Mouse (Mus musculus) frontal cortex, postnatal 14 days (tissue): ENCODE results near the gene Cadps2.

Experiments used
- DNase-seq, 2 experiments: peaks; one replicate each; pipeline ENCODE4 v3.0.0; 2022; ENCODE audit warnings: low spot score in 2 of 2

The Cadps2 gene

GRCm38 (mm10) chr6:23567651-23568050 lies 271.6 kb downstream of the Cadps2 start:
- no peak for DNase-seq

- DNase-seq: no peak
Measured at GRCm38 (mm10) chr6:23549874-23550273, 289.3 kb downstream of the Cadps2 start.

- DNase-seq: no peak
Measured at GRCm38 (mm10) chr6:23523710-23524109, 315.5 kb downstream of the Cadps2 start.

GRCm38 (mm10) chr6:23522556-23522955 lies 316.7 kb downstream of the Cadps2 start:
- no peak for DNase-seq

- no peak for DNase-seq
Measured at GRCm38 (mm10) chr6:23498611-23499010, 340.6 kb downstream of the Cadps2 start.

- peak in 1 of 2 experiments; percentile 6 for DNase-seq
Measured at GRCm38 (mm10) chr6:23491804-23492203, 347.4 kb downstream of the Cadps2 start.

- DNase-seq: no peak
Measured at GRCm38 (mm10) chr6:23490431-23490830, 348.8 kb downstream of the Cadps2 start.

GRCm38 (mm10) chr6:23489046-23489445 lies 350.2 kb downstream of the Cadps2 start:
- no peak for DNase-seq

- DNase-seq: peak in 1 of 2 experiments; percentile 21
Measured at GRCm38 (mm10) chr6:23472686-23473085, 366.5 kb downstream of the Cadps2 start.

GRCm38 (mm10) chr6:23471830-23472229 lies 367.4 kb downstream of the Cadps2 start:
- DNase-seq: no peak

- no peak for DNase-seq
Measured at GRCm38 (mm10) chr6:23467885-23468284, 371.3 kb downstream of the Cadps2 start.

- DNase-seq: no peak
Measured at GRCm38 (mm10) chr6:23462600-23463280, 376.5 kb downstream of the Cadps2 start.

- peak; percentile 9 to 61 for DNase-seq
Measured at GRCm38 (mm10) chr6:23457748-23458147, 381.5 kb downstream of the Cadps2 start.

- no peak for DNase-seq
Measured at GRCm38 (mm10) chr6:23453907-23454306, 385.3 kb downstream of the Cadps2 start.

GRCm38 (mm10) chr6:23439897-23440296 lies 399.3 kb downstream of the Cadps2 start:
- DNase-seq: no peak

GRCm38 (mm10) chr6:23410256-23411049 lies 428.8 kb downstream of the Cadps2 start:
- no peak for DNase-seq

GRCm38 (mm10) chr6:23394131-23394530 lies 445.1 kb downstream of the Cadps2 start:
- DNase-seq: no peak

- DNase-seq: no peak
Measured at GRCm38 (mm10) chr6:23392711-23393110, 446.5 kb downstream of the Cadps2 start.

GRCm38 (mm10) chr6:23386711-23387110 lies 452.5 kb downstream of the Cadps2 start:
- DNase-seq: no peak

GRCm38 (mm10) chr6:23383004-23383347 lies 456.2 kb downstream of the Cadps2 start:
- no peak for DNase-seq

GRCm38 (mm10) chr6:23382283-23383003 lies 456.8 kb downstream of the Cadps2 start:
- no peak for DNase-seq

GRCm38 (mm10) chr6:23376327-23376726 lies 462.9 kb downstream of the Cadps2 start:
- DNase-seq: no peak
